Mouse (Mus musculus) heart, adult 18-20 months (tissue): ENCODE results near the gene Commd2. TPM values are rescaled to one million over a fixed set of nuclear protein-coding genes. Genes with fewer than 3 reads are reported as not detected.

ENCODE experiments used
- DNase-seq, 2 experiments: peaks; one replicate each; pipeline ENCODE4 v3.0.0; 2021 to 2022; ENCODE audit warnings: mixed read lengths in 1 of 2
- long read RNA-seq, 2 experiments: library from polyadenylated mRNA; stranded (forward); transcript quantifications; one replicate each; pipeline ENCODE4 v2.0.0; 2021
- total RNA-seq, 2 experiments: library from RNA; stranded (reverse); gene quantifications; 2 replicates each; pipeline ENCODE4 v1.2.3; 2021

Gene Commd2
- 10 to 100 TPM; 14.3 to 16.9 TPM for total RNA-seq
- long read RNA-seq, experiment 1, transcript Commd2-202 (5 exons, 2,992 nt) = major isoform, 13 of 33 reads
- long read RNA-seq, experiment 1, partial matches to known transcripts = 16 of 33 reads
- long read RNA-seq, experiment 1, other reads (novel, unspliced or antisense) = 1 of 33 reads
- long read RNA-seq, experiment 2, transcript Commd2-202 (5 exons, 2,992 nt) = major isoform, 5 of 11 reads
- long read RNA-seq, experiment 2, partial matches to known transcripts = 6 of 11 reads
- long read RNA-seq, experiment 2, other reads (novel, unspliced or antisense) = 0 of 11 reads

DNA sequence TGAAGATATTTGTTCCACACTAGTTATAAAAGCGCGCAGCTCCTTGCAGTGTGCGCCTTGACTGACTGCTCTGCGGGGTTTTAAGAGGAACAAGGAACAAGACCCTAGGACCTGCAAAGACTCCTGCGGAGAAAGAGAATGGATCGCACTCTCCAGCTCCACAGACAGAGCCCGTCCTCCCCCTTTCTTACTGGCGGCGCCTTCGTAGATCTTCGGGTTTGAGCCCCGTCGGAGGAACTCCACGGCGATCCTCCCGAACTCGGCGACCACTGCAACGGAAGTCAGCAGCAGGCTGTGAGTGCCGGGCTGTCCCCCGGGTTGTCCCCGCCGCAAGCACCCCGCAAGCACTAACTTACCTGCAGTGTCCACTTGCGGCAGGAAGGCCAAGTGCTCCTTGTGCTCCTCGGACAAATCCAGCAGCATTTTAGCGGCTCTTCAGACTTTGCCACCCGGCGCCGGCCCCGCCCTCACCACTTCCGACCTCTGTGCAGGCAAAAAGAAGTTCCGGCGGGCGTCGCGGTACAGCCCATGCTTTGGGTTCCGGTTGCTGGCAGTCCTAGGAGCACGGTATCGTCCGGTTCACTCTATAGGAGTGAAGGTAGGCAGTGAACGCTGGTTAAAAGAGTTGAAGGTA, at the start of gene Commd2:
TSS of gene Commd2 (minus strand) at position 485 of the 634 bp plus-strand sequence.
- DNase-seq = peak; percentile 88 to 97

DNA sequence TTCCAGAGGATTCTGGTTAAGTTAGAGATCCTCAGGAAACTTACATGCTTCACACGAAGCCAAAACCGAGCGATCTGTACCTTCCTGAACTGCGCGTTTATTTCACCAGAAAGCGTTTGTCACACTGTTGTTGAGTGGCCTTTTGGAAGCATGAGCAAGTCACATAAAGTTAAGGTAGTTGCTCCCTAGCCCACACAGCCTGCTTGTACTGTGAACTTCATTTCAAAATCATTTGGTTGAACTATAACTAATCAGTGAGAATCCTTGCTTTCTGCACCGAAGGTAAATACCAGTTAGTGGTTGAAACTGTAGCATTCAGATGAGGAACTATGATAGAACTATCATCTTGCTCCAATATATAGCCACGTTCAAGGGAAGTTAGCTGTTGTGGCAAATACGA, 45.3 kb upstream of the Commd2 start:
- DNase-seq = no peak

DNA sequence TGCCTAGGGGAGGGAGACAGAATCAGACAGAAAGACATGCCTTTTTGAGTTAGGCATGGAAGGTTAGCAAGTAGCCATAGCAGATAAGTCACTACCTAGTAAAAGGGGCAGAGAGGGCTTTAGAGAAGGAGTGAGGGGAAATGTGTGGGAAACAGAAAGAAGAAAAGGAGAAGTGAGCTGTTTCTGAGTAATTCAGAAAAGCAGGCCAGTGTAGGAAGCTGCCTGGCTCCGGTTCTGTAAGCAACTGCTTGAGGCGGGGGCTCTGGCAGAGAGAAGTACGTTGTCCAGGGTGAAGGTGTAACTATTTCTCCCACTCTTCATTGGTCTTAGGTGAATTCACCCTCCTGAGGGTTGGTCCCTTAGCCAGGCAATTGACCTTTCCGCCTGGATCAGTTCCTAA, 44.7 kb upstream of the Commd2 start:
- DNase-seq = no peak

DNA sequence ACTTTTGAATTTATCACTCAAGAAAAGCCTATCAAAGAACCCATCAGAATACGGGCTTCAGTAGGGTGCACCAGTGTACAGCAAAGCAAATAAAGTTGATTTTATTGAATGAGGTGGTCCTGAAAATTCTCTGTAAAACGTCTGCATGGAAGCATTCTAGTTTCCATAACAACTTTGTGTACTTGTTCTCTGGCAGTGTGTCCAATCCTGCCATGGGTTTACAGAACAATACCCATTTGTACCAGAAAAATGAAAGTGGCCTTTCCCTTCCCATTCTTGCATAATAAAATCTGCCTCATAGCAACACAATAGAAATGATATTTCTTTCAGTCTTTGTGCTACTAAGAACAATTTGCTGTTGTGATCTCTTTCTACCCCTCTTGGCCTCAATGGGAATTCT, 41.2 kb upstream of the Commd2 start, which contains the start of gene Ankub1:
TSS of gene Ankub1 (minus strand) at position 81 of the 400 bp plus-strand sequence.
- DNase-seq = no peak

DNA sequence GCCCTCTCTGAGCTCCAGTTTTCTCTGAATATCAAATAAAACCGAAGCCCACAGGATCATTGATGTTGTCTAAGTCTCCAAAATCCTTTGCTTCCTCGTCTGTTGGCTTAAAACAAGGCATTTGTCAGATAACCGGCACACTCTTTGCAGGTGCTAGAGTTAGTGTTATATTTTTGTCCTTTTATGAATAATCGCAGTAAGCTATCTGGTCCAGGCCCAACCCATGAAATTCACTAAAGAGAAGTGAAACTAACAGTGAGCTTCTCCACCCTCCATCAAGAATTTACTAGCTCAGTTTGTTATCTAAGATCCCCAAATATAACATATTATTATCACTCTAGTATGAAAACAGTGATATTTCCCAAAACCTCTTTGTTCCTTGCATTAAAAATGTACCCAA, 40.3 kb upstream of the Commd2 start:
- no peak for DNase-seq

DNA sequence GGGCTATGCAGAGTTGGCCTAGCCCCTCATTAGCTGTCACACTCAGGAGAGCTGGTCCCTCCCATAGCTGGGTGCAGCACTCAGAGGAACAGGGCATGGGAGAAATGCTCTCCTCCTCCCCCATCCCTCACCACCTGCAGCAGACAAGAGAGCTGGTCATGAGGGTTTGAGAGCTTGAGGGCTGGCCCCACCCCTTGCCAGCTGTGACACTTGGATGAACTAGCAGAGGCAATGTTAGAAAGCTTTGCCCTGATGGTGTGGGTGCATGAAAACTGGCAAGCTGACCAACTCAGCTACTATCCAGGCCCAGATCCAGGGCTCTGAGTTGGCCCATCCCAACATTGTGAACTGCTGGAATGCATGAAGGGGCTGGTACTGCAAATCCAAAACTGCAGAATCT, 26.3 kb upstream of the Commd2 start:
- peak in 1 of 2 experiments; percentile 28 for DNase-seq

GRCm38 (mm10) chr3:57674075-57674474, 22.6 kb upstream of the Commd2 start:
- DNase-seq = no peak

- peak; percentile 17 to 56 for DNase-seq
Observed at GRCm38 (mm10) chr3:57673586-57673985, 22.1 kb upstream of the Commd2 start.

DNA sequence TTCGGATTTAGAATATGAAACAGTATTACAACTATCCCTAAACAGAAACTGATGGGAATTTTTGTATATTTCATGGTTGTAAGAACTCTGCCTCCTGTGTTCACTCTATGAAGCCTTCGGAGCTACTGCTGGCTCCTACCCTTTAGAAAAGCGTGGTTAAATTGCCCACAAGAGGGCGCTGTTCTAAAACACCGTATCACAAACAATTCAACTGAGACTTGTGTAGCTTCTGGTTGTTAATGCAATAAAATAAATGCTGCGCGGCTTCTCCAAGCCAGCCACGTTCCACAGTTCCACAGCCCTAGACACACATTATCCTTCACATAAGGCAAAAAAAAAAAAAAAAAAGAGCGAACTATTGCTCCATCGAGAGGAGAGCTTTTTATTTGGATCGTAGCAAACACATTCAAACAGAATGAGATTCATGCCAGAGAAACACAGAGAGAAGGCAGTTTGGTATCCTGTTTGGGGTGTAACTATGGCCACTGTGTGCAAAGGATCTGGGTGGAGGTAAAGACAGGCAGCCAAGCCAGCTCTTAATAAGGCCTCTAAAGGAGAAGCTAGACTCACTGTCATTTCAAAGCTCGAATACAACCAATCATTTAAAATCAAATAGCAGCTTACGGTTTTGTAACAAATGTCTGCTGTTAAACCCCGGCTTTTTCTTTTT, 15.7 kb upstream of the Commd2 start:
- peak; percentile 70 to 86 for DNase-seq

- no peak for DNase-seq
Observed at GRCm38 (mm10) chr3:57665880-57666279, 14.4 kb upstream of the Commd2 start.

- DNase-seq = no peak
Observed at GRCm38 (mm10) chr3:57664682-57665081, 13.2 kb upstream of the Commd2 start.

DNA sequence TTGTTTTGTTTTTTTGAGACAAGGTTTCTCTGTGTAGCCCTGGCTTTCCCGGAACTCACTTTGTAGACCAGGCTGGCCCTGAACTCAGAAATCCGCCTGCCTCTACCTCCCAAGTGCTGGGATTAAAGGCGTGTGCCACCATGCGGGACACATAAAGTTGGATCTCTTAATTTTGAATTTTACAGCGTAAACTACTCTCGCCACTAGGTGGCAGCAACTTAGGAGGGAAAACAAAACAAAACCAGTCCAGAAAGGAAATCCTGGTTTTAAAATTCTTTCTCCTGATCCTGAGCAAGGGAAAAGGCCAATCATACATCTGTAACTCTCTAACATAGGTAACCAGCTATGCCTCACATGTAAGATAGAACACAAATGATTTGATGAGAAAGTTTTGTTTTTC, 12.2 kb upstream of the Commd2 start:
- DNase-seq = peak; percentile 27 to 70

GRCm38 (mm10) chr3:57658608-57659007, 7.1 kb upstream of the Commd2 start:
- DNase-seq = no peak

- DNase-seq = no peak
Observed at GRCm38 (mm10) chr3:57653646-57654045, 2.1 kb upstream of the Commd2 start.

DNA sequence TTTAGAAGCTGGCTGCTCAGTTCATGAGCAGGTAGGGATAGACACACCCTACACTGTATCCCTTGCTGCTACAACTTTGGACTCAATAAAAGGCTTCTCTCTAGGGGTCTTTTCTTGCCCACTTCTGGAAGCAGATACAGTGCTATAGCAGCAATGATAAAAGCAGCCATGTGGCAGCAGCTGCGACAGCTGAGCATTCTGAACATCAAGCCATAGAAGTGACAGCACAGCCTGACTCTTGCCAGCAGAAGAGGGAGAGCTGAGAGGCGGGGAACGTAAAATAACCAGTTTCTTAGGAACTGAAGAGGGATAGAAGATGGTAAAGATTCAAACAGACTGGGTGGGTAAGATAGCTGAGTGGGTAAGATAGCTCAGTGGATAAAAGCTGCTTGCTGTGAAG, 970 bp upstream of the Commd2 start:
- no peak for DNase-seq

- DNase-seq = no peak
Observed at GRCm38 (mm10) chr3:57651865-57652259, 347 bp upstream of the Commd2 start.

- no peak for DNase-seq
Observed at GRCm38 (mm10) chr3:57643191-57643590, 8.3 kb downstream of the Commd2 start.

- DNase-seq = no peak
Observed at GRCm38 (mm10) chr3:57637596-57637995, 13.9 kb downstream of the Commd2 start.

DNA sequence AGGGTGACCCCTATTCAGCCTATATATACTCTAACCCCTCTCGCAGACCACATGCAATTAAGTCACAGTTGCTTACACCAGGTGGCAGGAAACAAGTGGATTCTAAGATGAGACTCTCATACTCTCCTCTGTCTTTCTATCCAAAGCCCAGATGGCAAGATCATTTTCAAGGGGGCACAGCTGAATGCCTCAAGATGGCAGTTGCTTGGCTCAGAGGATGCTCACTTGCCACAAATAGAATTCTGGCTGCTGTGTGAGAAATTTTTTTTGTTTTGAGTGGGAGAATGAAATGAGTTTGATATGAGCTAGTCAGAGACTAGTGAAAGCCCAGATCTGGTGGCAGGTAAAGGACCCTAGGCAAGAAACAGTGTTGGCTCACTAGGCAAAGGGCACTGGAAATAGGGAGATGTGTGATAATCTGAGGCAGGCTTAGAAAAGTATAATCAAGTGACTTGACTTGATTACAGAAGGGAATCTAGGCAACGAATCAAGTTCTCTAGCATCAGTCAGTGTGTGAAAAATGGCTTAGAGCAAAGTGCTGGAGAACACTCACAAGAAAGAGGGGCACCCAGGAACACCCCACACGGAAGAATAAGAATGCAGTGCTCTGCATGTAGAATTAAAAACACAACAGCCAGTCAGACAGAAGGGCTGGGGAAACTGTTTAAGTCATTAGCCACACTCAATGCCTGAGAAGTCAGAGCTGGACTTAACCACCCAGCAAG, 16.6 kb downstream of the Commd2 start:
- no peak for DNase-seq

GRCm38 (mm10) chr3:57626954-57627513, 24.5 kb downstream of the Commd2 start:
- DNase-seq = no peak

DNA sequence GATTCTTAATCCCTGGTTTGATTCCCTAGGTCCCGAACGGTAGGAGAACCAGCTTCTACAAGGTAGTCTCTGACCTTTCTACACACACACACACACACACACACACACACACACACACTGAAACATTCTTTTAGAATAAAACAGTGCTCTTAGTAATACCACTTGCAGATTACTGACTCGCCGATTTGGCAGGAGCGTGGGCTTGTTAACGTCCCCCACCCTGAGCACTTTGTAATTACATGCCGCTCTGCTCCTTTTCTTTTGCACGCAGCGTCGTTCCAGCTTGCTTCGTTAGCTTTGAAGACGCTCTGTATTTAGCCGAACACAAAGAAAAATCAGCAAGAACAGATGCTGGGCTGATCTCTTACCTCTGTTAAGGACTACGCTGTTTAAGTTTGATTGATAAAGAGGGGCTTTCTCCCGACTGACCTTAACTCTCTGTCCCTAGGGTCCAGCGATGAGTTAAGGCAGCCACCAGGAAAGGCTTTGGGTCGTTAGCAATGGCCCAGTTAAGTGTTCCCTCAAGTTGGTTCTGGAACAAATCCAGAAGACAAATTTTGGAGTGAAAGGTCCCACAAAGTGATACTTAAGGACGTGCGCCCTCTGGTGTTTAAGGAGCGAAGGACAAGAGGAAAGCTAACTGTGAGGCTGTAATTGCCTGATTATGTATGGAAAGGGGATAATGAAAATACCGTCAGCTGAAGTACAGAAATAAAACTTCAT, 26.1 kb downstream of the Commd2 start:
- DNase-seq = peak; percentile 66 to 92

- DNase-seq = peak; percentile 13 to 58
Observed at GRCm38 (mm10) chr3:57619718-57620117, 31.8 kb downstream of the Commd2 start.
